In genomic region chr1:87785703-87786102, GRCm38 (mm10) we compare ENCODE assay signal across 10 mouse cellular contexts. TPM values are rescaled to one million over a fixed set of nuclear protein-coding genes. Genes with fewer than 3 reads are reported as not detected.
DNase-seq lines count a peak whose midpoint lies in the region; ATAC-seq lines count a peak whose summit lies in the region.
"Had no signal": no experiment of that assay in that cellular context is flagged by ENCODE, and none has a peak within 500 bp of the region (broad histone marks: within the 10 kb centered on the region; RNA-seq: fewer than 3 reads in every experiment).

No protein-coding gene starts in this region.

- 81% methylated on average over 8 of the region's 8 CpGs for WGBS in heart, embryonic 11.5 days (ENCODE audit: insufficient replicate concordance)
- WGBS in lung, embryonic 15.5 days: 60% methylated on average over 8 of the region's 8 CpGs
- WGBS in intestine, embryonic 16.5 days: 58% methylated on average over 8 of the region's 8 CpGs
- 66% methylated on average over 8 of the region's 8 CpGs for WGBS in stomach, embryonic 16.5 days

- no peak overlapping the region for H3K4me3 ChIP-seq in heart, embryonic 11.5 days (ENCODE audit: low read depth, low read length)
- H3K4me3 ChIP-seq in lung, embryonic 15.5 days: no peak overlapping the region
- no peak overlapping the region for H3K4me3 ChIP-seq in intestine, embryonic 16.5 days (ENCODE audit: low read length)
- no peak overlapping the region for H3K4me3 ChIP-seq in stomach, embryonic 16.5 days (replicated peaks; ENCODE audit: low read length)
- H3K4me3 ChIP-seq: neural tube, embryonic 12.5 days had no signal

- peak; percentile 31 for DNase-seq in heart, adult 8-10 months (ENCODE audit: low spot score)
- DNase-seq in lung, adult 18-20 months: no peak
- no peak for DNase-seq in cerebellum, postnatal 4 days (ENCODE audit: low spot score in 2 of 2)
- no peak for DNase-seq in layer of hippocampus, postnatal 10 days (ENCODE audit: low spot score in 2 of 2)
- DNase-seq: thymus, postnatal 14 days had no signal

- H3K4me1 ChIP-seq in heart, embryonic 11.5 days (ENCODE audit: control insufficient read depth, insufficient read depth, low read length): no peaks in the 10 kb centered on the region
- H3K4me1 ChIP-seq in lung, embryonic 15.5 days: peaks cover 13% of the 10 kb centered on the region
- H3K4me1 ChIP-seq in intestine, embryonic 16.5 days (ENCODE audit: control insufficient read depth, insufficient read depth, low read length): no peaks in the 10 kb centered on the region
- no peaks in the 10 kb centered on the region for H3K4me1 ChIP-seq in stomach, embryonic 16.5 days (ENCODE audit: control insufficient read depth, insufficient read depth, low read length)
- H3K4me1 ChIP-seq: neural tube, embryonic 12.5 days had no signal

- no peaks in the 10 kb centered on the region for H3K27me3 ChIP-seq in heart, embryonic 11.5 days (ENCODE audit: control insufficient read depth, insufficient read depth, low read length)
- no peaks in the 10 kb centered on the region for H3K27me3 ChIP-seq in lung, embryonic 15.5 days
- H3K27me3 ChIP-seq in intestine, embryonic 16.5 days (replicated peaks; ENCODE audit: control insufficient read depth, insufficient read depth, low read length): no peaks in the 10 kb centered on the region
- H3K27me3 ChIP-seq in stomach, embryonic 16.5 days (ENCODE audit: control insufficient read depth, insufficient read depth, low read length): no peaks in the 10 kb centered on the region
- H3K27me3 ChIP-seq: neural tube, embryonic 12.5 days had no signal

- H3K36me3 ChIP-seq in heart, embryonic 11.5 days (ENCODE audit: control insufficient read depth, insufficient read depth, low read length): peaks cover 50% of the 10 kb centered on the region
- peaks cover 78% of the 10 kb centered on the region for H3K36me3 ChIP-seq in lung, embryonic 15.5 days
- peaks cover 18% of the 10 kb centered on the region for H3K36me3 ChIP-seq in intestine, embryonic 16.5 days (ENCODE audit: control insufficient read depth, insufficient read depth, low read length)
- H3K36me3 ChIP-seq in stomach, embryonic 16.5 days (ENCODE audit: control insufficient read depth, insufficient read depth, low read length): peaks cover 29% of the 10 kb centered on the region

- no peak for ATAC-seq in heart, embryonic 11.5 days (replicated peaks; ENCODE audit: insufficient number of reproducible peaks, low FRiP score, low TSS enrichment)
- ATAC-seq in lung, embryonic 15.5 days (ENCODE audit: borderline replicate concordance, extremely low read depth, low FRiP score, low TSS enrichment): peak; percentile 81
- peak; percentile 65 for ATAC-seq in intestine, embryonic 16.5 days
- peak; percentile 25; the same call in 1 of the 2 replicates for ATAC-seq in stomach, embryonic 16.5 days (ENCODE audit: insufficient read depth, low FRiP score)

- H3K27ac ChIP-seq in heart, embryonic 11.5 days (ENCODE audit: low read depth, low read length): no peak overlapping the region
- H3K27ac ChIP-seq in lung, embryonic 15.5 days: peak overlapping the region; percentile 62
- peak overlapping the region; percentile 80 for H3K27ac ChIP-seq in intestine, embryonic 16.5 days (ENCODE audit: low read length)
- H3K27ac ChIP-seq in stomach, embryonic 16.5 days (ENCODE audit: low read length): peak overlapping the region; percentile 53
- H3K27ac ChIP-seq: neural tube, embryonic 12.5 days had no signal

- no peaks in the 10 kb centered on the region for H3K9me3 ChIP-seq in heart, embryonic 11.5 days (replicated peaks; ENCODE audit: control insufficient read depth, low read length)
- no peaks in the 10 kb centered on the region for H3K9me3 ChIP-seq in lung, embryonic 15.5 days
- H3K9me3 ChIP-seq in intestine, embryonic 16.5 days (ENCODE audit: control insufficient read depth, low read length): no peaks in the 10 kb centered on the region
- no peaks in the 10 kb centered on the region for H3K9me3 ChIP-seq in stomach, embryonic 16.5 days (replicated peaks; ENCODE audit: control insufficient read depth, low read length)
- H3K9me3 ChIP-seq: neural tube, embryonic 12.5 days had no signal

- no peak overlapping the region for H3K9ac ChIP-seq in heart, embryonic 11.5 days (ENCODE audit: low read depth, low read length)
- H3K9ac ChIP-seq in lung, embryonic 15.5 days: no peak overlapping the region
- H3K9ac ChIP-seq in intestine, embryonic 16.5 days (ENCODE audit: low read depth, low read length): no peak overlapping the region
- H3K9ac ChIP-seq in stomach, embryonic 16.5 days (ENCODE audit: low read length): no peak overlapping the region
- H3K9ac ChIP-seq: neural tube, embryonic 12.5 days had no signal

- no peak overlapping the region for H3K4me2 ChIP-seq in heart, embryonic 11.5 days
- H3K4me2 ChIP-seq in lung, embryonic 15.5 days: no peak overlapping the region
- no peak overlapping the region for H3K4me2 ChIP-seq in intestine, embryonic 16.5 days (ENCODE audit: low read depth, low read length)
- H3K4me2 ChIP-seq in stomach, embryonic 16.5 days (ENCODE audit: low read depth, low read length): no peak overlapping the region
- H3K4me2 ChIP-seq: neural tube, embryonic 12.5 days had no signal

RNA-seq across cellular contexts. Expression of gene Sag, which starts 17.8 kb away (rescaled TPM):
- under 1 TPM; 0.14 to 0.63 (median 0.25) TPM for total RNA-seq in heart, adult 8-10 months (2022)
- 1.2 and 1.5 TPM in 2 replicates for polyA plus RNA-seq in heart, embryonic 11.5 days (2014; fragmentation: Nextera tagmentation; extraction: Ambion mirVana)
- 1.2 and 1.3 TPM in 2 replicates for polyA plus RNA-seq in lung, embryonic 15.5 days (2015; fragmentation: Nextera tagmentation; extraction: Ambion mirVana)
- 0.72 and 0.91 TPM in 2 replicates for polyA plus RNA-seq in intestine, embryonic 16.5 days (2015; fragmentation: Nextera tagmentation; extraction: Ambion mirVana)
- polyA plus RNA-seq in stomach, embryonic 16.5 days (2015; fragmentation: Nextera tagmentation; extraction: Ambion mirVana): 1.1 and 1.4 TPM in 2 replicates
- 1 to 10 TPM; 1.8 to 2.2 TPM for total RNA-seq in layer of hippocampus, postnatal 10 days (2021)

RNA-seq across cellular contexts. Expression of gene Atg16l1, which starts 30.0 kb away (rescaled TPM):
- 10 to 100 TPM; 24.6 to 29.5 (median 28.9) TPM for total RNA-seq in heart, adult 8-10 months (2022)
- polyA plus RNA-seq in heart, embryonic 11.5 days (2014; fragmentation: Nextera tagmentation; extraction: Ambion mirVana): 25.1 and 30.5 TPM in 2 replicates
- polyA plus RNA-seq in lung, embryonic 15.5 days (2015; fragmentation: Nextera tagmentation; extraction: Ambion mirVana): 26.2 and 28.9 TPM in 2 replicates
- polyA plus RNA-seq in intestine, embryonic 16.5 days (2015; fragmentation: Nextera tagmentation; extraction: Ambion mirVana): 21.7 and 24.6 TPM in 2 replicates
- 26.4 and 28.9 TPM in 2 replicates for polyA plus RNA-seq in stomach, embryonic 16.5 days (2015; fragmentation: Nextera tagmentation; extraction: Ambion mirVana)
- 10 to 100 TPM; 59.9 to 64.5 TPM for total RNA-seq in layer of hippocampus, postnatal 10 days (2021)
